Mouse (Mus musculus) embryonic facial prominence, embryonic 11.5 days (tissue): Measurements from ENCODE around the gene Gjc1. TPM values are rescaled to one million over a fixed set of nuclear protein-coding genes. Genes with fewer than 3 reads are reported as not detected.

Experiments used
- ATAC-seq: fragments of 200-750 bp; cut with Nextera tagmentation; replicated peaks from 2 replicates; pipeline ENCODE4 v1.8.0; 2017; ENCODE audit warnings: low read depth; ENCODE audit not compliant: insufficient number of reproducible peaks, low FRiP score, low TSS enrichment
- DNase-seq: peaks from one replicate; pipeline ENCODE4 v3.0.0-alpha.2; 2015; ENCODE audit warnings: low spot score
- H3K27ac ChIP-seq: fragments of 300-500 bp; sonication (generic); replicated peaks from 2 replicates; pipeline ENCODE4 v1.5.1; 2014; ENCODE audit warnings: mild to moderate bottlenecking, low read depth, low read length, control low read depth
- H3K27me3 ChIP-seq: fragments of 300-500 bp; sonication (generic); 2 replicates; pipeline ENCODE4 v1.6.1; 2014; ENCODE audit warnings: mild to moderate bottlenecking, low read length, moderate library complexity, mixed read lengths; ENCODE audit not compliant: control insufficient read depth, insufficient read depth
- H3K36me3 ChIP-seq: fragments of 300-500 bp; sonication (generic); replicated peaks from 2 replicates; pipeline ENCODE4 v1.6.1; 2014; ENCODE audit warnings: low read depth, mild to moderate bottlenecking, low read length, moderate library complexity, mixed read lengths; ENCODE audit not compliant: control insufficient read depth, insufficient read depth
- H3K4me1 ChIP-seq: fragments of 300-500 bp; sonication (generic); 2 replicates; pipeline ENCODE4 v1.6.1; 2014; ENCODE audit warnings: low read length, mixed read lengths; ENCODE audit not compliant: control insufficient read depth, insufficient read depth
- H3K4me2 ChIP-seq: fragments of 300-500 bp; sonication (generic); 2 replicates; pipeline ENCODE4 v1.6.1; 2014; ENCODE audit warnings: low read depth, mild to moderate bottlenecking, control low read depth, low read length, moderate library complexity
- H3K4me3 ChIP-seq: fragments of 300-500 bp; sonication (generic); 2 replicates; pipeline ENCODE4 v1.5.1; 2014; ENCODE audit warnings: low read depth, low read length, control low read depth
- H3K9ac ChIP-seq: fragments of 300-500 bp; sonication (generic); replicated peaks from 2 replicates; pipeline ENCODE4 v1.6.1; 2014; ENCODE audit warnings: mild to moderate bottlenecking, control low read depth, low read length
- H3K9me3 ChIP-seq: fragments of 300-500 bp; sonication (generic); replicated peaks from 2 replicates; pipeline ENCODE4 v1.6.1; 2016; ENCODE audit warnings: mild to moderate bottlenecking, low read length, inconsistent platforms, mixed read lengths; ENCODE audit not compliant: control insufficient read depth
- WGBS: fragments of 180-500 bp; shearing (Covaris S2); extraction: QIAGEN DNeasy Blood & Tissue Kit; methylation state at CpG from one replicate; pipeline ENCODE4 v1.1.7; 2014; 5-methylcytosine and 5-hydroxymethylcytosine counted together
- polyA plus RNA-seq: library from polyadenylated mRNA; unstranded; fragments of >200 nt; fragmentation: Nextera tagmentation; extraction: Ambion mirVana; gene quantifications from 2 replicates; pipeline ENCODE4 v1.2.1, GENCODE M21; 2014

Gene Gjc1
- polyA plus RNA-seq, 1 experiment from 2014 or later, result 90.5 TPM

- no peak overlapping the region for H3K27ac ChIP-seq
Observed at GRCm38 (mm10) chr11:102780986-102781351, 38.5 kb downstream of the Gjc1 start.

GRCm38 (mm10) chr11:102780271-102780985, 39.1 kb downstream of the Gjc1 start:
- 55% methylated on average over 11 of the region's 11 CpGs for WGBS
- Histone ChIP-seq H3K9me3 (no peaks in the 10 kb centered on the region), H3K27me3 (no peaks in the 10 kb centered on the region), H3K27ac (no peak overlapping the region), H3K4me1 (peaks cover 6% of the 10 kb centered on the region; the same call in 1 of the 2 replicates), H3K36me3 (no peaks in the 10 kb centered on the region), H3K4me2 (no peak overlapping the region), H3K9ac (no peak overlapping the region), H3K4me3 (no peak overlapping the region)
- no peak for DNase-seq
- ATAC-seq, result no peak

More at GRCm38 (mm10) chr11:102780986-102781351, 38.5 kb downstream of the Gjc1 start:
- H3K9ac ChIP-seq, result no peak overlapping the region
- DNase-seq (no peak), ATAC-seq (no peak)
- no peaks in the 10 kb centered on the region for H3K27me3 ChIP-seq
- no peaks in the 10 kb centered on the region for H3K36me3 ChIP-seq
- WGBS, result 60% methylated on average over 10 of the region's 10 CpGs
- H3K9me3 ChIP-seq, result no peaks in the 10 kb centered on the region
- no peak overlapping the region for H3K4me2 ChIP-seq
- no peak overlapping the region for H3K4me3 ChIP-seq
- H3K4me1 ChIP-seq, result peaks cover 6% of the 10 kb centered on the region; the same call in 1 of the 2 replicates

GRCm38 (mm10) chr11:102779824-102780223, 39.7 kb downstream of the Gjc1 start:
- H3K27me3 ChIP-seq, result no peaks in the 10 kb centered on the region
- no peaks in the 10 kb centered on the region for H3K9me3 ChIP-seq
- no peak overlapping the region for H3K27ac ChIP-seq
- WGBS, result 73% methylated on average over 7 of the region's 7 CpGs
- ATAC-seq, result no peak
- DNase-seq, result no peak
- no peak overlapping the region for H3K4me3 ChIP-seq
- no peak overlapping the region for H3K9ac ChIP-seq
- no peaks in the 10 kb centered on the region for H3K36me3 ChIP-seq
- H3K4me2 ChIP-seq, result no peak overlapping the region
- peaks cover 6% of the 10 kb centered on the region; the same call in 1 of the 2 replicates for H3K4me1 ChIP-seq

- Histone ChIP-seq H3K27ac (no peak overlapping the region), H3K4me2 (no peak overlapping the region), H3K36me3 (no peaks in the 10 kb centered on the region), H3K9ac (no peak overlapping the region), H3K4me3 (no peak overlapping the region), H3K9me3 (no peaks in the 10 kb centered on the region), H3K4me1 (peaks cover 6% of the 10 kb centered on the region; the same call in 1 of the 2 replicates), H3K27me3 (no peaks in the 10 kb centered on the region)
- WGBS, result 78% methylated on average over 8 of the region's 8 CpGs
- no peak for DNase-seq
- no peak for ATAC-seq
Observed at GRCm38 (mm10) chr11:102779081-102779638, 40.3 kb downstream of the Gjc1 start.

- ATAC-seq (no peak), DNase-seq (peak; percentile 32)
- no peak overlapping the region for H3K27ac ChIP-seq
- H3K4me1 ChIP-seq, result peaks cover 6% of the 10 kb centered on the region; the same call in 1 of the 2 replicates
- WGBS, result 32% methylated on average over 5 of the region's 5 CpGs
- no peak overlapping the region; the same call in 1 of the 2 replicates for H3K9ac ChIP-seq
- no peaks in the 10 kb centered on the region for H3K36me3 ChIP-seq
- H3K4me3 ChIP-seq, result no peak overlapping the region
- H3K27me3 ChIP-seq, result no peaks in the 10 kb centered on the region
- no peaks in the 10 kb centered on the region for H3K9me3 ChIP-seq
- no peak overlapping the region for H3K4me2 ChIP-seq
Observed at GRCm38 (mm10) chr11:102778597-102778996, 40.9 kb downstream of the Gjc1 start.

GRCm38 (mm10) chr11:102778165-102778564, 41.3 kb downstream of the Gjc1 start:
- no peaks in the 10 kb centered on the region for H3K9me3 ChIP-seq
- 8% methylated on average over 14 of the region's 14 CpGs for WGBS
- H3K9ac ChIP-seq, result peak overlapping the region; percentile 41; the same call in 1 of the 2 replicates
- ATAC-seq (no peak), DNase-seq (peak; percentile 69)
- H3K4me3 ChIP-seq, result no peak overlapping the region
- peak overlapping the region; percentile 48; the same call in 1 of the 2 replicates for H3K27ac ChIP-seq
- no peaks in the 10 kb centered on the region for H3K36me3 ChIP-seq
- peak overlapping the region; percentile 35; the same call in 1 of the 2 replicates for H3K4me2 ChIP-seq
- no peaks in the 10 kb centered on the region for H3K27me3 ChIP-seq
- peaks cover 7% of the 10 kb centered on the region; the same call in 1 of the 2 replicates for H3K4me1 ChIP-seq

GRCm38 (mm10) chr11:102777598-102777997, 41.9 kb downstream of the Gjc1 start:
- Histone ChIP-seq H3K27me3 (no peaks in the 10 kb centered on the region), H3K4me2 (peak overlapping the region; percentile 35), H3K4me3 (no peak overlapping the region; the same call in 1 of the 2 replicates), H3K9me3 (no peaks in the 10 kb centered on the region), H3K9ac (peak overlapping the region; percentile 41), H3K27ac (peak overlapping the region; percentile 48; the same call in 1 of the 2 replicates), H3K4me1 (peaks cover 13% of the 10 kb centered on the region; the same call in 1 of the 2 replicates), H3K36me3 (no peaks in the 10 kb centered on the region)
- 25% methylated on average over 21 of the region's 21 CpGs for WGBS
- ATAC-seq (no peak), DNase-seq (peak; percentile 85)

- peak; percentile 80 for ATAC-seq
- peak; percentile 96 for DNase-seq
- peak overlapping the region; percentile 88 for H3K9ac ChIP-seq
- no peaks in the 10 kb centered on the region for H3K9me3 ChIP-seq
- WGBS, result 2% methylated on average over 25 of the region's 25 CpGs
- H3K27ac ChIP-seq, result peak overlapping the region; percentile 93
- H3K4me1 ChIP-seq, result peaks cover 30% of the 10 kb centered on the region
- H3K36me3 ChIP-seq, result no peaks in the 10 kb centered on the region
- H3K4me2 ChIP-seq, result peak overlapping the region; percentile 94
- no peaks in the 10 kb centered on the region for H3K27me3 ChIP-seq
- H3K4me3 ChIP-seq, result peak overlapping the region; percentile 59
Observed at GRCm38 (mm10) chr11:102774621-102775141, 44.8 kb downstream of the Gjc1 start.
